Mouse (Mus musculus): ENCODE measurements at regions not wholly inside any gene's neighbourhood (a gene's known extent, or its start where the extent isn't known, plus 50 kb on each side); places are given as distances from the start of the nearest gene placed in this dataset.

GRCm38 (mm10) chr17:88142003-88142402 lies 76.9 kb upstream of the Fbxo11 start:
- no peak overlapping the region for H3K4me3 ChIP-seq (ENCODE audit: low read length)
- H3K9me3 ChIP-seq (ENCODE audit: control insufficient read depth, low read length), result no peaks in the 10 kb centered on the region
- no peaks in the 10 kb centered on the region for H3K36me3 ChIP-seq (ENCODE audit: control insufficient read depth, insufficient read depth, low read length)
- H3K4me1 ChIP-seq (replicated peaks; ENCODE audit: control insufficient read depth, insufficient read depth, low read length), result no peaks in the 10 kb centered on the region
- no peaks in the 10 kb centered on the region for H3K27me3 ChIP-seq (ENCODE audit: control insufficient read depth, insufficient read depth, low read depth, low read length)
- WGBS, result 64% methylated on average over 8 of the region's 8 CpGs
- H3K27ac ChIP-seq (ENCODE audit: low read length), result no peak overlapping the region
- ATAC-seq (ENCODE audit: low read depth), result no peak
- H3K4me2 ChIP-seq (ENCODE audit: low read depth, low read length), result 0 out of 2 replicates have a peak overlapping the region, but pooled peaks have one; percentile 7
- H3K9ac ChIP-seq (ENCODE audit: low read length), result no peak overlapping the region

DNA sequence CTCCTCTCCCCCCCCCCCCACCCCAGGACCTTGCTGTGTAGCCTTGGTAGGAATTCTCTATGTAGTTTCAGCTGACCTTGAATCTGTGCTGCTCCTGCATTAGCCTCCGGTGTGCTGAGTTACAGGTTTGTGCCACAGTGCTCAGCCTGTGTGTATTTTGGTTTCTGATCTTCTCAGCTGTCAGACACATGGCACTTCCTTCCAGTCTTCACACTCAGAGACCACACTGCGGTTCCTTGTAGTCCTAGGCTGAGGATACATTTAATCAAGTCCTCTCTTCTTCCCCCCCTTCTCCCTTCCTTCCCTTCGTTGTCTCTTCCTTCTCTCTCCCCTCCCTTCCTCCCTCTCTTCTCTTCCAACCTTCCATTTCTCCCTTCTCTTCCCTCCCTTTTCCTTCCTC lies 77.7 kb upstream of the Fbxo11 start:
- ATAC-seq (ENCODE audit: low read depth), result no peak
- Histone ChIP-seq H3K4me2 (ENCODE audit: low read depth, low read length) (no peak overlapping the region), H3K9ac (ENCODE audit: low read length) (no peak overlapping the region)

DNA sequence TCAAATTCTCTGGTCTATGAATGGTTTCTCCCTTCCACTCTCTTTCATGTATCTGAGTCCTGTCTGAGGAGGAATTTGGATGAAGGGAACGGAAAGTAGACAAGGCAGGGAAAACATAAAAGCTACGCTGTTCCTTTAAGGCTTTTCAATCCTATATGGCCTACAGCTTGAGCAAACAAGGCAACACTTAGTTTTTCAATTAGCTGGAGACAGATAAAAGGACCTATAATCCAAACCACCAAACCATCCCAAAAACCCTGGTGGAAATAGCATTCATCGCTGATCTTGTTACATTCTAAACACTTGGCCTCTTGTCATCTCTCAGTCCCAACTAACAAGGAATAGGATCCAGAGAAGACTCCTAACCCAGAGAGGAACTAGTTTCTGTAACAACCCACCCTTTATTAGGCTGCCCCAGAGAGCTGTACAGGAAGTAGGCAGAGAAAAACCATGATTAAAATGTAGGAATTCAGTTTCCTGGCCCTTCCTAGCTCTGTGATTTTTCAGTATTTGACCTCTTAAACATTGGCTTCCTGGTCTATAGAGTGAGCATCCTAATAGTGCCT lies 78.4 kb upstream of the Fbxo11 start:
- 42% methylated on average over 3 of the region's 3 CpGs for WGBS
- Histone ChIP-seq H3K27ac (ENCODE audit: low read length) (peak overlapping the region; percentile 71), H3K4me3 (ENCODE audit: low read length) (no peak overlapping the region), H3K9me3 (ENCODE audit: control insufficient read depth, low read length) (no peaks in the 10 kb centered on the region), H3K27me3 (ENCODE audit: control insufficient read depth, insufficient read depth, low read depth, low read length) (no peaks in the 10 kb centered on the region), H3K9ac (ENCODE audit: low read length) (no peak overlapping the region), H3K36me3 (ENCODE audit: control insufficient read depth, insufficient read depth, low read length) (no peaks in the 10 kb centered on the region), H3K4me2 (ENCODE audit: low read depth, low read length) (no peak overlapping the region), H3K4me1 (replicated peaks; ENCODE audit: control insufficient read depth, insufficient read depth, low read length) (no peaks in the 10 kb centered on the region)
- peak; percentile 80 for ATAC-seq (ENCODE audit: low read depth)

More for the DNA sequence above, 77.7 kb upstream of the Fbxo11 start:
- WGBS, result 64% methylated on average over 3 of the region's 3 CpGs
- H3K4me1 ChIP-seq (replicated peaks; ENCODE audit: control insufficient read depth, insufficient read depth, low read length), result no peaks in the 10 kb centered on the region
- H3K4me3 ChIP-seq (ENCODE audit: low read length), result no peak overlapping the region
- H3K36me3 ChIP-seq (ENCODE audit: control insufficient read depth, insufficient read depth, low read length), result no peaks in the 10 kb centered on the region
- no peaks in the 10 kb centered on the region for H3K27me3 ChIP-seq (ENCODE audit: control insufficient read depth, insufficient read depth, low read depth, low read length)
- H3K9me3 ChIP-seq (ENCODE audit: control insufficient read depth, low read length), result no peaks in the 10 kb centered on the region
- no peak overlapping the region for H3K27ac ChIP-seq (ENCODE audit: low read length)

- H3K4me2 ChIP-seq (ENCODE audit: low read depth, low read length), result no peak overlapping the region
- H3K4me3 ChIP-seq (ENCODE audit: low read length), result no peak overlapping the region
- 33% methylated on average over 6 of the region's 6 CpGs for WGBS
- no peaks in the 10 kb centered on the region for H3K9me3 ChIP-seq (ENCODE audit: control insufficient read depth, low read length)
- ATAC-seq (ENCODE audit: low read depth), result no peak
- no peaks in the 10 kb centered on the region for H3K27me3 ChIP-seq (ENCODE audit: control insufficient read depth, insufficient read depth, low read depth, low read length)
- H3K36me3 ChIP-seq (ENCODE audit: control insufficient read depth, insufficient read depth, low read length), result no peaks in the 10 kb centered on the region
- no peak overlapping the region for H3K27ac ChIP-seq (ENCODE audit: low read length)
- H3K4me1 ChIP-seq (replicated peaks; ENCODE audit: control insufficient read depth, insufficient read depth, low read length), result no peaks in the 10 kb centered on the region
- no peak overlapping the region for H3K9ac ChIP-seq (ENCODE audit: low read length)
These were observed 93.5 kb upstream of the Fbxo11 start for GRCm38 (mm10) chr17:88158550-88158949.

DNA sequence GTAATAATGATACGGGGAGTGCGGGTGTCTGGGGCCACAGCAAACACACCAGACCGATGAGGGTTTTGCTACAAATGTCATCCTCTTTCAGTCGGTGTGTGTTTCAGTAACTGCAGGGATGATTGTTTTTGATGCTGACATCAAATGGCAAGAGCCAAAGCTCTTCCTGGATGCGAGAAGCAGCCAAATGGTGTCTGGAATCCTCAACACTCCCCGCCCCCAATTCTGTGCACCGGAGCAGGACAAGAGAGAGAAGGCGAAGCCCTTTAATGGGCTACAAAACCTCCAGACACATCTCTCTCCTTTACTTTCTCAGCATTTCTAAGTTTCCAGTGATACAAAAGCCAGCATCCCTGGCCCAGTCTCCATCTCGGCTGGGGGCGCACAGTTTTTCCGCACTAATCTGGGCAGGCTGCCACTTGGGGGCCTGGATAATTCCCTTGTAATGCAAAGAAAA lies 94.1 kb upstream of the Fbxo11 start:
- H3K27ac ChIP-seq (ENCODE audit: low read length), result no peak overlapping the region
- no peak overlapping the region for H3K9ac ChIP-seq (ENCODE audit: low read length)
- 29% methylated on average over 11 of the region's 11 CpGs for WGBS
- no peak overlapping the region for H3K4me3 ChIP-seq (ENCODE audit: low read length)
- no peaks in the 10 kb centered on the region for H3K4me1 ChIP-seq (replicated peaks; ENCODE audit: control insufficient read depth, insufficient read depth, low read length)
- H3K36me3 ChIP-seq (ENCODE audit: control insufficient read depth, insufficient read depth, low read length), result no peaks in the 10 kb centered on the region
- no peak overlapping the region for H3K4me2 ChIP-seq (ENCODE audit: low read depth, low read length)
- no peaks in the 10 kb centered on the region for H3K27me3 ChIP-seq (ENCODE audit: control insufficient read depth, insufficient read depth, low read depth, low read length)
- H3K9me3 ChIP-seq (ENCODE audit: control insufficient read depth, low read length), result no peaks in the 10 kb centered on the region
- ATAC-seq (ENCODE audit: low read depth), result no peak

DNA sequence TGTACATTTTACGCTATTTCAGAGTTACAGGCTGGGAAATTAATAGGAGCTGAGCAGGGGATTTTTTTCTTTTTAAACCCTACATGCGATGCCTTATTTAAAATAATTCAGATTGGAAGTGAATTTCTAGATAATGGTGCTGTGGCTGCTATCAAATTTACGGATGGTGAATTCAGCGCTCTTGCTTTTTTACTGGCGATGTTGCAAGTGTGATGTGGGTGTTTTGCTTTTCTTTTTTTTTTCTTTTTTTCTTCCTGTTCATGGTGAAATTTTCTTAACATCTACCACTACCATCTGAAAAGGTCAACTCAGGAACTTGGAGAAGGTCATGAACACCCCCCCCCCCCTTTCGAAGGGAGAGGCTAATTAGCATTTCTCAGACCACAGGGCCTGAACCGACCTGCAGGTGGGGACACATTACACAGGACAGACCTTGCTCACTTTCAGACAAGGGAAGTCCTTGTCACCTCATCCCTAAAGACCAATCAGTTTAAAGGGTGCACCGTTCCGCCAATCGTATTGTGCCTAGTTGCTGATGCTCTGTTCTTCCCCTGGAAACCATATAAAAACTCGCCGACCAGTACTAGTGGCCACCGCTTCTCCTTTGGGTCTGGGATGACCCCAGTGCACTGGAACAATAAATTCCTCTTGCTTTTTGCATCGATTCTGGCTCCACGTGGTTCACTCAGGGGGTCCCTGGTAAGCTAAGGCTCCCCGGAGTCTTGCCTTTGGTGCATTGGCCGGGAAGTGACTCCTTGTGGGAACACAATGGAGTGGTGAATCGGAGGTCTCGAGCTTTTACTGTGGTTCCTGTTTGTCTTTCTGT lies 95.0 kb upstream of the Fbxo11 start:
- Histone ChIP-seq H3K4me3 (ENCODE audit: low read length) (peak overlapping the region; percentile 12; the same call in 1 of the 2 replicates), H3K27me3 (ENCODE audit: control insufficient read depth, insufficient read depth, low read depth, low read length) (no peaks in the 10 kb centered on the region), H3K4me1 (replicated peaks; ENCODE audit: control insufficient read depth, insufficient read depth, low read length) (no peaks in the 10 kb centered on the region), H3K36me3 (ENCODE audit: control insufficient read depth, insufficient read depth, low read length) (no peaks in the 10 kb centered on the region), H3K9me3 (ENCODE audit: control insufficient read depth, low read length) (no peaks in the 10 kb centered on the region), H3K27ac (ENCODE audit: low read length) (no peak overlapping the region), H3K4me2 (ENCODE audit: low read depth, low read length) (peak overlapping the region; percentile 12; the same call in 1 of the 2 replicates), H3K9ac (ENCODE audit: low read length) (no peak overlapping the region)
- 57% methylated on average over 19 of the region's 19 CpGs for WGBS
- ATAC-seq (ENCODE audit: low read depth), result no peak

GRCm38 (mm10) chr17:88160677-88161001 lies 95.5 kb upstream of the Fbxo11 start:
- no peaks in the 10 kb centered on the region for H3K4me1 ChIP-seq (replicated peaks; ENCODE audit: control insufficient read depth, insufficient read depth, low read length)
- H3K4me2 ChIP-seq (ENCODE audit: low read depth, low read length), result peak overlapping the region; percentile 12; the same call in 1 of the 2 replicates
- no peaks in the 10 kb centered on the region for H3K36me3 ChIP-seq (ENCODE audit: control insufficient read depth, insufficient read depth, low read length)
- peak overlapping the region; percentile 12; the same call in 1 of the 2 replicates for H3K4me3 ChIP-seq (ENCODE audit: low read length)
- ATAC-seq (ENCODE audit: low read depth), result no peak
- H3K27ac ChIP-seq (ENCODE audit: low read length), result no peak overlapping the region
- no peak overlapping the region for H3K9ac ChIP-seq (ENCODE audit: low read length)
- no peaks in the 10 kb centered on the region for H3K27me3 ChIP-seq (ENCODE audit: control insufficient read depth, insufficient read depth, low read depth, low read length)
- WGBS, result 60% methylated on average over 14 of the region's 14 CpGs
- H3K9me3 ChIP-seq (ENCODE audit: control insufficient read depth, low read length), result no peaks in the 10 kb centered on the region

DNA sequence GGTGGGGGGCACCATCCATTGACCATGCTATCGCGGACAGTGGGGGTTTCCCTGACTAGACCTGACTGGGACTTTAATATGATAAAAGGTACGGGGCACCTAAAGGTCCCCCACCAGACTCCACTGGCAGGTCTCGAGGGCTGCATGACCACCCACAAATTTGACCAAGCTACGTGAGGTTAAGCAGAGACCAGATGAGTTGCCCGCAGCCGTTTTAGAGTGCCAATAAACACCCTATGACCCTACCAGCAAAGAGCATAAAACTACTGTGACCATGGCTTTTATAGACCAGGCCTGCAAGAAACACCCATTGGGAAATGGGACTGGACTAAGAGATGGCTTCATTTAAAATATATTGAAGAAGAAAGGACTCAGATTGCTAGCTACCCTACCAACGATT lies 96.7 kb upstream of the Fbxo11 start:
- no peak overlapping the region for H3K27ac ChIP-seq (ENCODE audit: low read length)
- no peaks in the 10 kb centered on the region for H3K4me1 ChIP-seq (replicated peaks; ENCODE audit: control insufficient read depth, insufficient read depth, low read length)
- WGBS, result 92% methylated on average over 8 of the region's 8 CpGs
- no peak overlapping the region for H3K4me3 ChIP-seq (ENCODE audit: low read length)
- H3K9me3 ChIP-seq (ENCODE audit: control insufficient read depth, low read length), result no peaks in the 10 kb centered on the region
- no peaks in the 10 kb centered on the region for H3K36me3 ChIP-seq (ENCODE audit: control insufficient read depth, insufficient read depth, low read length)
- H3K9ac ChIP-seq (ENCODE audit: low read length), result no peak overlapping the region
- no peak overlapping the region for H3K4me2 ChIP-seq (ENCODE audit: low read depth, low read length)
- no peaks in the 10 kb centered on the region for H3K27me3 ChIP-seq (ENCODE audit: control insufficient read depth, insufficient read depth, low read depth, low read length)
- no peak for ATAC-seq (ENCODE audit: low read depth)

DNA sequence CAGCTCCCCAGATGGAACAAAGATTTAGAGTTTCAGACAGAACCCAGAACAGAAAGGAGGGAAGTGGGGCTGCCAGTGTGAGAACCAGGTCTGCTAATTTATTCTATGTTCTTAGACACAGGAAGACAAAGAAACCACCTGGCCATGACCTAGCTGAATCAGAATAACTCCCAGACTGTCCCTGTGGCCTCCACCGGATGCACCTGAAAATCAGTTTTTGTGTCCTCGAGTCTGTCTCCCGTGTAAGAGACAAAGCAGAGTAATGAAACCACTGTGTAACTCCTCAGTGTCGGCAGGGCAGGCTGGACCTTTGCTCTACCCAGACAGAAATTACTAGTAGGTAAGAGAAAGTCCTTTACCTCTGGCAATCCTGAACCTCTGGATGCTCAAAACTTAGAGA lies 99.7 kb upstream of the Fbxo11 start:
- Histone ChIP-seq H3K4me2 (ENCODE audit: low read depth, low read length) (no peak overlapping the region), H3K9me3 (ENCODE audit: control insufficient read depth, low read length) (no peaks in the 10 kb centered on the region), H3K9ac (ENCODE audit: low read length) (no peak overlapping the region), H3K4me1 (replicated peaks; ENCODE audit: control insufficient read depth, insufficient read depth, low read length) (no peaks in the 10 kb centered on the region), H3K27ac (ENCODE audit: low read length) (no peak overlapping the region), H3K4me3 (ENCODE audit: low read length) (no peak overlapping the region), H3K36me3 (ENCODE audit: control insufficient read depth, insufficient read depth, low read length) (no peaks in the 10 kb centered on the region), H3K27me3 (ENCODE audit: control insufficient read depth, insufficient read depth, low read depth, low read length) (no peaks in the 10 kb centered on the region)
- WGBS, result 77% methylated on average over 4 of the region's 4 CpGs
- no peak for ATAC-seq (ENCODE audit: low read depth)

All from lung, embryonic 16.5 days (tissue).